Mouse (Mus musculus) embryonic fibroblast, embryonic 13.5 days (primary cell): ENCODE measurements around the gene Ncmap. TPM values are rescaled to one million over a fixed set of nuclear protein-coding genes. Genes with fewer than 3 reads are reported as not detected.

Source experiments
- H3K27ac ChIP-seq: 2 replicates; pipeline ENCODE4 v1.5.1; 2012; ENCODE audit warnings: low read length, control low read depth, inconsistent platforms; ENCODE audit not compliant: insufficient read depth
- H3K4me1 ChIP-seq: 2 replicates; pipeline ENCODE4 v1.6.1; 2011; ENCODE audit warnings: low read length; ENCODE audit not compliant: control insufficient read depth, insufficient read depth
- H3K4me3 ChIP-seq: 2 replicates; pipeline ENCODE4 v1.5.1; 2011; ENCODE audit warnings: mild to moderate bottlenecking, control low read depth, low read length; ENCODE audit not compliant: insufficient read depth
- CTCF ChIP-seq: IDR thresholded peaks from 2 replicates; pipeline ENCODE4 v1.5.1; 2011; ENCODE audit warnings: mild to moderate bottlenecking, control low read depth, low read length, moderate library complexity, borderline replicate concordance; ENCODE audit not compliant: insufficient read depth
- POLR2A ChIP-seq: IDR thresholded peaks from 2 replicates; pipeline ENCODE4 v1.6.1; 2011; ENCODE audit warnings: low read depth, mild to moderate bottlenecking, control low read depth, low read length, moderate library complexity
- polyA plus RNA-seq: library from polyadenylated mRNA; stranded (reverse); fragments of >200 nt; gene quantifications from 2 replicates; pipeline ENCODE4 v1.2.4, GENCODE M21; 2011; ENCODE audit warnings: low read depth; ENCODE audit not compliant: missing spikeins, insufficient read length

Gene Ncmap
- not detected in 2 replicates for polyA plus RNA-seq

DNA sequence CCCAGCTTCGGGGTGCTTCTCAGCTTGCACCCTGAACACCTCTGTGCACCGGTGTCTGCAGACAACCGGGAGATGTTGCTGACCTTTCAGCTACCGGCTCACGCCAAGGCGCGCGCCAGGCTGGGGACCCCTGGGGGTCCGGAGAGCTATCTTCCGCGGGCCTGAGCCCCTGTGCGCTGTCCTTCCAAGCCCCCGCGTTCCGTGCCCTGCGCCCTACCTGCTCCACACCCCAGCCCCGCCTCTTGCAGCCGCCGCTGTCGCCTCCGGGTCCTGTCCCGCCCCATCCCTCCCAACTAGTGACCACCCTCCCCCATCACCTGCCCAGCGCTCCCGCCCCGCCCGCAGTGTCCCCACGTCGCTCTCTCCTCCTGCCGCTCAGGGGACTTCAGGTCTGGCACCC is at the start of gene Ncmap:
Gene Ncmap, minus strand, starts transcription at position 237 of the 400 bp plus-strand sequence.
- H3K4me1 ChIP-seq = no peaks in the 10 kb centered on the region
- 0 out of 2 replicates have a peak within 1 kb of the TSS, but pooled peaks have one; percentile 1 for H3K4me3 ChIP-seq
- H3K27ac ChIP-seq = no peak within 1 kb of the TSS
- TF ChIP-seq POLR2A = no peak
- TF ChIP-seq CTCF = no peak

DNA sequence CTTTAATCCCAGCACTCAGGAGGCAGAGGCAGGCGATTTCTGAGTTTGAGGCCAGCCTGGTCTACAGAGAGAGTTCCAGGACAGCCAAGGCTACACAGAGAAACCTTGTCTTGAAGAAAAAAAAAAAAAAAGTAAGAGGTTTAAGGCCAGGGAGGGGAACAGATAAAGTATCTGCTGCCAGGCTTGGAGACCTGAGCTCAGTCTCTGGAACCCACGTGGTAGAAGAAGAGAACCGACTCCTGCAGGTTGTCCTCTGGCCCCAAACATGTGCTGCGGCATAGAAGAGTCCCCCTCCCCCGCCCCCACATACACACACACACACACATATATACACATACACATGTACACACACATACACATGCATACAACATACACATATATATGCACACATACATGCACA is 44.4 kb upstream of the Ncmap start:
- H3K4me1 ChIP-seq = 0 out of 2 replicates have a peak, but pooled peaks cover 2% of the 10 kb centered on the region
- TF ChIP-seq CTCF (no peak), POLR2A (no peak)
- H3K27ac ChIP-seq = no peak overlapping the region
- H3K4me3 ChIP-seq = no peak overlapping the region

DNA sequence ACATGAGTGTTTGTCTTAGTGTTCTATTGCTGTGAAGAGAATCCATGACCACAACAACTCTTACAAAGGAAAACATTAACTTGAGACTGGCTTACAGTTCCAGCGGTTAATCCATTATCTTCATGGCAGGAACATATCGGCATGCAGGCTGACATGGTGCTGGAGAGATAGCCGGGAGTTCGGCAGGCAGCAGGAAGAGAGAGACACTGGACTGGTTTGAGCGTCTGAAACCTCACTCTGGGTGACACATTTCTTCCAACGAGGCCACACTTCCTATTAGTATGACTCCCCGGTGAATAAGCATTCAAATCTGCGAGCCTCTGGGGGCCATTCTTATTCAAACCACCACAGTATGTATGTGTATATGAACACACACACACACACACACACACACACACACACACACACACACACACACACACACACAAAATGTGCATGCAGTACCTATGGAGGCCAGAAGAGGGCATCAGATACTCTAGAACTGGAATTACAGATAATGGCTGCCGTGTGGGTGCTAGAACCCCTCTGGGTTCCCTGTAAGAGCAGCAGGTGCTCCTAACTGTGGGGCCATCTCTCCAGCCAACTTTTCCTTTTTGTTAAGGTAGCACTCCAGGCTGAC is 42.0 kb upstream of the Ncmap start:
- Histone ChIP-seq H3K4me1 (0 out of 2 replicates have a peak, but pooled peaks cover 2% of the 10 kb centered on the region), H3K4me3 (no peak overlapping the region), H3K27ac (no peak overlapping the region; the same call in 1 of the 2 replicates)
- TF ChIP-seq POLR2A = no peak

DNA sequence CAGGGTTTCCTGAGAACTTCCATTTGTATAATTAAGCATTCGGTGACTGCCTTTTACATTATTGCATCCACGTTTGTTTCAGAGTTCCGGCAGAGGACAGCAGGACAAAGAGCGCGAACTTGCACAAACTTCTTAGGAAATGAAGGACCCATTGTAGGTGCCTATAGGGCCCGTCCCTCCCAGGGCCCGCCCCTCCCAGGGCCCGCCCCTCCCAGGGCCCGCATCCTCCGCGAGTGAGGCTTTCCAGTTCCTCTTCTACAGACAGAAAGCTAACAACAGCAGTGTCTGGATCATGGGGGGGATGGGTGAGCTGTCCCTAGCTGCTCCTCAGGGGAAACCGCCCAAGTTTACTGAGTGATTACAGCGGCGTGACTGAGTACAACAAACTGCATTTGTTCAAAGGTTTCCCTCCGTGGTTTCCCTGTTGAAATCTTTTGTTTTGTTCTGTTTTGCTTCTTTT is 41.2 kb upstream of the Ncmap start:
- TF ChIP-seq CTCF (no peak), POLR2A (peak; percentile 65)
- H3K4me1 ChIP-seq = 0 out of 2 replicates have a peak, but pooled peaks cover 2% of the 10 kb centered on the region
- H3K4me3 ChIP-seq = no peak overlapping the region
- no peak overlapping the region for H3K27ac ChIP-seq

DNA sequence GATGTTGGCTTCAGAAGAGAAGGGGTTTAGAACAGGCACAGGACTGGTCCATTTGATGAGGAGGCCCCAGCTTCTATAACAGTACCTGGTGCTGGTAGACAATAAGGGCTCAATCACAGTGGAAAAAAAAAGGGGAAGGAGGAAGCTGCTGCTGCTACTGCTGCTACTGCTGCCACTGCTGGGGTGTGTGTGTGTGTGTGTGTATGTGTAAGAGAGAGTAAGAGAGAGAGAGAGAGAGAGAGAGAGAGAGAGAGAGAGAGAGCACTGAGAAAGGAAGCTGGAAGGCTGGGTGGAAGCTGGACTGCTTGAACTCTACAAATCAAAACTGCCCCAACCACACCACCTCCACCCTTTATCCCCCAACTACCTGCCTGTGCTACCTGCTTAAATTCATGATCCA is 39.9 kb upstream of the Ncmap start:
- TF ChIP-seq POLR2A = no peak
- no peak for TF ChIP-seq CTCF
- 0 out of 2 replicates have a peak, but pooled peaks cover 2% of the 10 kb centered on the region for H3K4me1 ChIP-seq
- no peak overlapping the region for H3K27ac ChIP-seq
- no peak overlapping the region for H3K4me3 ChIP-seq

DNA sequence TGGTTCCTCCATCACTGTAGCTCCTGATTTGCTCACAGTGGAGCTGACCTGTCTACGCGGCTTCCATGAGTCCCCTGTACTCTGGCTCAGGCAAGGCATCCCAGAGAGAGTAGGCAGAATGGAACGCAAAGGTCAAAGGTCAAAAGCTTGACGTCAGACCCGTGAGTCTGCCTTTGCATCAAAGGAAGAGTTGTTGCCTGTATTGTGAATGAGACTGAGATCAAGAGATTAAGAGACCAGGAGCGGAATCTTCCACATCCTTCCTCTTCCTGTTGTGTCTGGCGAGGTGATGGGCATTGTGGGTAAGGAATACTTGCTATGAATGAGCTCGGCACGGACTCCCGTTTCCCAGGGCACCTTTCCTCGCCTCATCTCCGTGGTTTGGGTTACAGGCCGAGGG is 38.3 kb upstream of the Ncmap start:
- TF ChIP-seq CTCF (no peak), POLR2A (no peak)
- Histone ChIP-seq H3K27ac (no peak overlapping the region), H3K4me3 (no peak overlapping the region), H3K4me1 (0 out of 2 replicates have a peak, but pooled peaks cover 2% of the 10 kb centered on the region)

DNA sequence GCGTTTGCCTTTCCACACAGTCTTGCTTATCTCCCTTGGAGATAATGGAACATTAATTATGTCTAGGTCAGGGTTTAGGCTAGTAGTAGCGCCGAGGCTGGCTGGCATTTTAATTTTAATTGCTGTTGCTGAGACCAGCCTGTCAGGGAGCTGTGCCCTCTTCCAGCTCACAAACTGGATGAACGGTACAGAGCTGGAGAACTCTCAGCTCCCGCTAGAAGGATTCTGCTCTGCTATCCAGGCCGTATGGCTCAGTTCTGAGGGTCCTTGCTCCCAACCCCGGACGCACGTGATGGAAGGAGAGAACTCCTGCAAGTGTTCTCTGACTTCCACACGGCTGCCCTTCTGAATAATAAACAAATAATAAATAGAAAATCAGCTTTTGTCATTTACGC is 36.4 kb upstream of the Ncmap start:
- Histone ChIP-seq H3K4me1 (no peaks in the 10 kb centered on the region), H3K4me3 (peak overlapping the region; percentile 49), H3K27ac (no peak overlapping the region)
- TF ChIP-seq POLR2A = no peak
- no peak for TF ChIP-seq CTCF

DNA sequence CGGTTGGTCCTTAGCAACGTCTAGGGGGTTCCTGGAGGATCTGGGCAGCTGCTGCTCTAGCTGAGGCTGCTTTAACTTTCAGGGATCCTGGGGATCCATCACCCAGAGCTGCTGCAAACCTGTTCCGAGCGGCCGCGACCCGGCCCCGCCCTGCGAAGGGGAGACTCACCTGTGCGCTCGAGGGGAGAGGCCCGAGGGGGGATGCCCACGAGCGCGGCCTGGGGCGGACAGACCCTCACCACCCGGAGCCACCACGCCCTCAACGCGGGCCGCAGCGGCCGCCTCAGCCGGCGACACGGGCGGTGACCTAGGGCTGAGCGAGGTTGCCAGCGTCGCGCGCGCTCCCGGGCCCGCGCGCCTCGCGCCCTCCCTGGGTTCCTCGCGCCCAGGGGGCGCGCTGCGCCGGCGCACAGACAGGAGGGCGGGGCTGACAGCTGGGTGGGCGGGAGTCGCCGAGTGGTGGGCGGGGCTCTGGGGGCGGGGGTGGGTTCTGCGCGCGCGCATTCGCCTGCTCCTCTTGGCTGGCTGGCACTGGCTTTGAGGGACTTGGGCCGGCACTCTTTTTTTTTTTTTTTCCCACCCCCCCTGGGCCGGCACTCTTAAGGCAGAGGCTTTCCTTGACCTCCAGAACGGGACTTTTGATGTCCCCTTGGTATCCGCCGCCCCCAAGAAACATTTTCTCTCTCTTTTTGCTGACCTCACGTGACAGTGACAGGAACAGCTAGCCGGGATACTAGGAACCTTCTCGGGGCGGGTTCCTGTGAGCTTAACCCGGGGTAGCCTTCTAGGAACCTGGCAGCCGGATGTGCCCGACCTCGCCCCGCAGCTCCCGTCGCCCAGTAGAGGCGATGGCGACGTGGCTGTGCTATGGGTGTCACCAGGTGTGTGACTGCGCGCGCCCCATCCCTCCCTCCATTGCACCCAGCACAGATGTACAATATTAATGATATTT is 35.7 kb upstream of the Ncmap start, which contains the start of gene Rcan3:
Gene Rcan3, minus strand, starts transcription at position 411 of the 952 bp plus-strand sequence.
- peak within 1 kb of the TSS; percentile 16; the same call in 1 of the 2 replicates for H3K27ac ChIP-seq
- TF ChIP-seq CTCF (no peak), POLR2A (peak; percentile 53)
- H3K4me1 ChIP-seq = no peaks in the 10 kb centered on the region
- peak within 1 kb of the TSS; percentile 69 for H3K4me3 ChIP-seq

DNA sequence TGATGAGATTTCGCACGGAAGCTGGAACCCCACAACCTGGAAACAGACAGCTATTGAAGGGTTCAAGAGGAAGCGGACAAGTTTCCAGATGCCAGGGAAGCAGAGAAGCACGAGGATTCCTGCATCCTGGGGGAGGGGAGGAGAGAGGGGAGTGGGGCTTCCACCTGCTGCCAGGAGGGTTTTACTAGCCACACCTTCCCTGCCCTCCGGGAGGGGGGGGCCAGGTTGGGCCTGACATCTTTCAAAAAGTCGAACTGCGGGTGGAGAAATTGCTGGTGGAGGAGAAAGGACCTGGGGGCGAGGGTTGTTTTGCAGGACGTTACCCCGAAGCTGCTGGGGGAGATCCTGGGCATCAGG is 35.0 kb upstream of the Ncmap start:
- Histone ChIP-seq H3K4me3 (peak overlapping the region; percentile 69), H3K27ac (no peak overlapping the region), H3K4me1 (no peaks in the 10 kb centered on the region)
- TF ChIP-seq CTCF (no peak), POLR2A (no peak)
